Mouse (Mus musculus): ENCODE measurements around the gene Gipr. TPM values are rescaled to one million over a fixed set of nuclear protein-coding genes. Genes with fewer than 3 reads are reported as not detected.

Gipr gene
- polyA plus RNA-seq, 1 experiment from 2014 or later, result 3.1 TPM

DNA sequence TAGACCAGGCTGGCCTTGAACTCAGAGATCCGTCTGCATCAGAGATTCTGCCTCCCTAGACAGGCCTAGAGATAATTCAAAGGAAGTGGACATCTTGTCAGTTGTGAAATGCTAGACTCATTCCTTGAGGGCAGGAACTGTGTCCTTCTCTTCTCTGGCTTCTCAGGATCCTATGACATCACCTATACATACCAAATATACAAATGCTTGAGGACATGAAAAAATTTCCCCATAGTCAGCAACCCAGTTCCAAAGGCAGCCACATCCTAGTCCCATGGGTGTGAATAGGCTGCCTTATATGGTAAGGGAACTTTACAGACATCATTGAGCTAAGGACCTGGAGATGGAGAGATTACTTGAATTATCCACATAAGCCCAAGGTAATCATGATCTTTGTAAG lies 56.4 kb downstream of the Gipr start:
- Histone ChIP-seq H3K4me1 (ENCODE audit: control insufficient read depth, insufficient read depth, low read length) (no peaks in the 10 kb centered on the region), H3K27me3 (ENCODE audit: control insufficient read depth, insufficient read depth, low read length) (no peaks in the 10 kb centered on the region), H3K4me3 (replicated peaks; ENCODE audit: low read depth, low read length) (no peak overlapping the region), H3K4me2 (ENCODE audit: low read length) (no peak overlapping the region), H3K9me3 (ENCODE audit: control insufficient read depth, low read length) (no peaks in the 10 kb centered on the region), H3K9ac (replicated peaks; ENCODE audit: low read length) (no peak overlapping the region), H3K27ac (replicated peaks; ENCODE audit: low read depth, low read length) (no peak overlapping the region), H3K36me3 (ENCODE audit: control insufficient read depth, insufficient read depth, low read length) (no peaks in the 10 kb centered on the region)
- 88% methylated on average over 1 of the region's 1 CpGs for WGBS
- ATAC-seq (ENCODE audit: low FRiP score, low TSS enrichment), result no peak
- DNase-seq, result no peak

DNA sequence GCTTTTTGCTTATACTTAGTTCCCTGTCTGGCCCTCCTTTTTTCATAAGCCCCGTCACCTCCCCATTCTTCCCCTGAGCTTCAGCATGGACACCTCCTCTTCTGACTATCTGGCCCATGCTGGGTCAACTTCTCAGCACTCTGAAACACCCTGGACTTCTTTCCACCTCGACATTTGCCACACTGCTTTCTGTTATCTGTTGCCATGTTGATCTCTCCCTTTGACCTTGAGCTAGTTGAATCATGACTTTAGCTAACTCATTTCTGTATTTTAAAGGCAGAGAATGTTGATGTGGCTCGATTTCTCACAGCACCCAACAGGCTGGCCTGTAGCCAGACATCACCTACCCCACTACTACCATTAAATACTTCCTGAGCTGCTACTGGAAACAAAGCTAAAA lies 58.5 kb downstream of the Gipr start:
- Histone ChIP-seq H3K4me3 (replicated peaks; ENCODE audit: low read depth, low read length) (no peak overlapping the region), H3K36me3 (ENCODE audit: control insufficient read depth, insufficient read depth, low read length) (no peaks in the 10 kb centered on the region), H3K27ac (replicated peaks; ENCODE audit: low read depth, low read length) (no peak overlapping the region), H3K4me2 (ENCODE audit: low read length) (no peak overlapping the region), H3K4me1 (ENCODE audit: control insufficient read depth, insufficient read depth, low read length) (no peaks in the 10 kb centered on the region), H3K27me3 (ENCODE audit: control insufficient read depth, insufficient read depth, low read length) (no peaks in the 10 kb centered on the region), H3K9ac (replicated peaks; ENCODE audit: low read length) (no peak overlapping the region), H3K9me3 (ENCODE audit: control insufficient read depth, low read length) (no peaks in the 10 kb centered on the region)
- ATAC-seq (ENCODE audit: low FRiP score, low TSS enrichment) (no peak), DNase-seq (no peak)
- WGBS, result 64% methylated on average over 3 of the region's 3 CpGs

MicroRNAs encoded within 50 kb of the gene (microRNA counts, 519-probe panel; counts per million panel counts)
- microRNA mmu-miR-330, result not detected

Small RNA genes lying within 50 kb of the gene (microRNA-seq; reads per million reads assigned to microRNA genes)
- 663 reads per million, percentile 77 among the genes with 10 or more reads in this experiment for gene Mir330

Other genes starting within 250 kb of the Gipr start
- gene Nova2, start 240.2 kb downstream of the Gipr start, polyA plus RNA-seq (2014; fragmentation: Nextera tagmentation; extraction: Ambion mirVana), result 18.6 and 20.7 TPM in 2 replicates
- 0.58 and 0.86 TPM in 2 replicates for gene Nanos2, start 178.7 kb downstream of the Gipr start, polyA plus RNA-seq (2014; fragmentation: Nextera tagmentation; extraction: Ambion mirVana)
- 4.2 and 4.8 TPM in 2 replicates for gene Mypop, start 174.9 kb downstream of the Gipr start, polyA plus RNA-seq (2014; fragmentation: Nextera tagmentation; extraction: Ambion mirVana)
- gene Irf2bp1, start 162.1 kb downstream of the Gipr start, polyA plus RNA-seq (2014; fragmentation: Nextera tagmentation; extraction: Ambion mirVana), result 30.8 and 34.2 TPM in 2 replicates
- not detected in 2 replicates for gene Foxa3, start 142.6 kb downstream of the Gipr start, polyA plus RNA-seq (2014; fragmentation: Nextera tagmentation; extraction: Ambion mirVana)
- 18.1 and 28.1 TPM in 2 replicates for gene Sympk, start 141.8 kb downstream of the Gipr start, polyA plus RNA-seq (2014; fragmentation: Nextera tagmentation; extraction: Ambion mirVana)
- gene Rsph6a, start 111.4 kb downstream of the Gipr start, polyA plus RNA-seq (2014; fragmentation: Nextera tagmentation; extraction: Ambion mirVana), result 0.12 and 0.21 TPM in 2 replicates
- gene Dmwd, start 89.9 kb downstream of the Gipr start, polyA plus RNA-seq (2014; fragmentation: Nextera tagmentation; extraction: Ambion mirVana), result 33.2 and 39.2 TPM in 2 replicates
- 9.8 and 13.2 TPM in 2 replicates for gene Dmpk, start 82.3 kb downstream of the Gipr start, polyA plus RNA-seq (2014; fragmentation: Nextera tagmentation; extraction: Ambion mirVana)
- gene Six5, start 71.5 kb downstream of the Gipr start, polyA plus RNA-seq (2014; fragmentation: Nextera tagmentation; extraction: Ambion mirVana), result 1.5 and 2.5 TPM in 2 replicates
- gene Gm4969, start 47.8 kb downstream of the Gipr start, polyA plus RNA-seq (2014; fragmentation: Nextera tagmentation; extraction: Ambion mirVana), result 5.2 and 5.8 TPM in 2 replicates
- 11.3 and 13.8 TPM in 2 replicates for gene Fbxo46, start 46.3 kb downstream of the Gipr start, polyA plus RNA-seq (2014; fragmentation: Nextera tagmentation; extraction: Ambion mirVana)
- gene Qpctl, start 16.8 kb downstream of the Gipr start, polyA plus RNA-seq (2014; fragmentation: Nextera tagmentation; extraction: Ambion mirVana), result 18.5 and 20.0 TPM in 2 replicates
- 112 and 130 TPM in 2 replicates for gene Snrpd2, start 16.4 kb downstream of the Gipr start, polyA plus RNA-seq (2014; fragmentation: Nextera tagmentation; extraction: Ambion mirVana)
- gene Eml2, start 10.3 kb upstream of the Gipr start, polyA plus RNA-seq (2014; fragmentation: Nextera tagmentation; extraction: Ambion mirVana), result 2.6 and 9.3 TPM in 2 replicates
- gene Gpr4, start 46.4 kb upstream of the Gipr start, polyA plus RNA-seq (2014; fragmentation: Nextera tagmentation; extraction: Ambion mirVana), result 1.8 and 2.5 TPM in 2 replicates
- 33.2 and 35.0 TPM in 2 replicates for gene Opa3, start 62.2 kb upstream of the Gipr start, polyA plus RNA-seq (2014; fragmentation: Nextera tagmentation; extraction: Ambion mirVana)
- gene Vasp, start 105.7 kb upstream of the Gipr start, polyA plus RNA-seq (2014; fragmentation: Nextera tagmentation; extraction: Ambion mirVana), result 28.9 and 29.1 TPM in 2 replicates
- gene Ppm1n, start 113.9 kb upstream of the Gipr start, polyA plus RNA-seq (2014; fragmentation: Nextera tagmentation; extraction: Ambion mirVana), result 0.62 and 1.2 TPM in 2 replicates
- 100.0 and 101 TPM in 2 replicates for gene Rtn2, start 116.5 kb upstream of the Gipr start, polyA plus RNA-seq (2014; fragmentation: Nextera tagmentation; extraction: Ambion mirVana)
- not detected in 2 replicates for gene Fosb, start 143.9 kb upstream of the Gipr start, polyA plus RNA-seq (2014; fragmentation: Nextera tagmentation; extraction: Ambion mirVana)
- 78.9 and 97.7 TPM in 2 replicates for gene Ercc1, start 178.7 kb upstream of the Gipr start, polyA plus RNA-seq (2014; fragmentation: Nextera tagmentation; extraction: Ambion mirVana)
- gene Cd3eap, start 193.4 kb upstream of the Gipr start, polyA plus RNA-seq (2014; fragmentation: Nextera tagmentation; extraction: Ambion mirVana), result 16.4 and 18.9 TPM in 2 replicates
- gene Ppp1r13l, start 193.6 kb upstream of the Gipr start, polyA plus RNA-seq (2014; fragmentation: Nextera tagmentation; extraction: Ambion mirVana), result 1.6 and 1.9 TPM in 2 replicates
- 21.6 and 27.9 TPM in 2 replicates for gene Ercc2, start 215.9 kb upstream of the Gipr start, polyA plus RNA-seq (2014; fragmentation: Nextera tagmentation; extraction: Ambion mirVana)
- gene Klc3, start 238.0 kb upstream of the Gipr start, polyA plus RNA-seq (2014; fragmentation: Nextera tagmentation; extraction: Ambion mirVana), result 0.36 and 0.59 TPM in 2 replicates
- gene Ckm, start 238.6 kb upstream of the Gipr start, polyA plus RNA-seq (2014; fragmentation: Nextera tagmentation; extraction: Ambion mirVana), result 0.35 TPM in 1 of 2 replicates, not detected in the other

All from midbrain, embryonic 14.5 days (tissue).